Mouse (Mus musculus): ENCODE results near the gene Teddm1a. TPM values are rescaled to one million over a fixed set of nuclear protein-coding genes. Genes with fewer than 3 reads are reported as not detected.

The Teddm1a gene
- total and polyA plus RNA-seq, 3 experiments, result not detected

DNA sequence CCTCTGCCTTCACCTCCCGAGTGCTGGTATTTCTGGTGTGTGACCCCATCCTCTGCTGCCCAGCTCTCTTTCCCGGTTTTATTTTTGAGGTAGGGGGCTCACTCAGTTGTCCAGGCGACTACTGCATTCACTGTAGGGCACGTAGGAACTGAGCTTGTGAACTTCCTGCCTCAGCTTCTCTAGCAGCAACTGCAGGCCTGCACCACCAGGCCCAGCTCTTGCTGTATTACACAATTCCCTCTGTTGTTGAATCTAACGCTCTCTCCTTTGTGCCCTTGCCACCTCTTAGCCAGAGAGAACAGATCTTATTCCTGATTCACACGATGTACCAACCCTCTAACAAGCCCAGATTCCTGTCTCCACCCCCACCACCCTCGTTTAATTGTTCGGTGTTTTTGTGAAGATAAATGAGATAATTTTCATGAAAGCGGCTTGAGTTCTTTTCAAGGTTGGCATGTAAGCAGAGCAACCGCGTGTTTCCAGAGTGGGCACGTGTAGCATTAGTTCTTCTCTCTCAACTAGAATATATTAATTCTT lies 44.4 kb downstream of the Teddm1a start:
- H3K27me3 ChIP-seq (replicated peaks), result no peaks in the 10 kb centered on the region
- H3K4me1 ChIP-seq (ENCODE audit: control insufficient read depth in 1 of 2, insufficient read depth in 2 of 2), result no peaks in the 10 kb centered on the region
- dilution Hi-C loops (cut with MboI; ENCODE audit: extremely low pct_ligation_motif_present, extremely low pct_unique_long_range_greater_than_20kb, low sequenced_read_pairs), result no loop called here

DNA sequence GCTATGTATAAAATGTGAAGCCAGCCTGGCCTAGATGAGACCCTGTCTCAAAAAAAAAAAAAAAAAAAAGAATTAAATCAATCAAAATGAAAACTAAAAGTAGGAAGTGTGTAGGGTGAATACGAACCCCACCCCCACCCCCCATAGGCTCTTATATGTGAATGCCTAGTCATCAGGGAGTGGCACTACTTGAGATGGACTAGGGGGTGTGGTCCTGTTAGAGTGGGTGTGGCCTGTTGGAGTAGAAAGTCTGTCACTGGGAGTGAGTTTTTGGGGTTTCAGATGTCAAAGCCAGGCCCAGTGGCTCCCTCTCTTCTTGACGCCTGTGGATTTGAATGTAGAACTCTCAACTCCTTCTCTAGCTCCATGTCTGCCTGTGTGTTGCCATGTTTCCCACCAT lies 45.5 kb downstream of the Teddm1a start:
- no peak overlapping the region for H3K4me2 ChIP-seq (ENCODE audit: insufficient read depth, low read depth, poor library complexity, severe bottlenecking)
- peaks cover 2% of the 10 kb centered on the region for H3K9me3 ChIP-seq (replicated peaks; ENCODE audit: low read length)
- no peak overlapping the region for H3K4me3 ChIP-seq (replicated peaks in 1 of 3; ENCODE audit: low read depth in 2 of 3, low read length in 2 of 3, poor library complexity in 1 of 3)
- no peak for TF ChIP-seq PAX5 (IDR thresholded peaks at IDR 0.05; ENCODE audit: low read length)
- TF ChIP-seq ETS1 (conservative IDR thresholded peaks at IDR 0.05; ENCODE audit: low read depth, low read length), result no peak
- no peak for TF ChIP-seq MAFK (IDR thresholded peaks at IDR 0.05; ENCODE audit: insufficient replicate concordance, low read length)
- TF ChIP-seq JUN (IDR thresholded peaks at IDR 0.05; ENCODE audit: insufficient read depth, low read depth, low read length), result no peak
- TF ChIP-seq MAZ (IDR thresholded peaks at IDR 0.05; ENCODE audit: low read depth, low read length), result no peak
- no peak for TF ChIP-seq USF1 (IDR thresholded peaks at IDR 0.05; ENCODE audit: low read depth, low read length)
- no peak for TF ChIP-seq NELFE (IDR thresholded peaks at IDR 0.05; ENCODE audit: low read depth, low read length)
- no peak for TF ChIP-seq USF2 (conservative IDR thresholded peaks at IDR 0.05; ENCODE audit: low read depth, low read length)
- H3K9ac ChIP-seq (ENCODE audit: insufficient read depth, low read depth), result no peak overlapping the region
- no peaks in the 10 kb centered on the region for H3K4me1 ChIP-seq (ENCODE audit: control insufficient read depth in 1 of 2, insufficient read depth in 2 of 2)
- no peaks in the 10 kb centered on the region for H3K79me2 ChIP-seq (replicated peaks; ENCODE audit: control insufficient read depth, extremely low read depth, insufficient read depth, poor library complexity, severe bottlenecking)
- H3K27ac ChIP-seq (ENCODE audit: insufficient read depth, low read depth), result no peak overlapping the region
- no peak for DNase-seq (ENCODE audit: extremely low read depth)
- dilution Hi-C loops (cut with MboI; ENCODE audit: extremely low pct_ligation_motif_present, extremely low pct_unique_long_range_greater_than_20kb, low sequenced_read_pairs) (no loop called here), in situ Hi-C loops (cut with MboI; ENCODE audit: low pct_ligation_motif_present, low pct_unique_long_range_greater_than_20kb, low sequenced_read_pairs) (no loop called here)
- no peaks in the 10 kb centered on the region for H3K36me3 ChIP-seq (replicated peaks in 1 of 2; ENCODE audit: control insufficient read depth in 1 of 2, insufficient read depth in 1 of 2, low read length in 1 of 2)
- no peaks in the 10 kb centered on the region for H3K27me3 ChIP-seq (replicated peaks)

More for the DNA sequence above, 44.4 kb downstream of the Teddm1a start:
- Histone ChIP-seq H3K4me3 (replicated peaks in 1 of 3; ENCODE audit: low read depth in 2 of 3, low read length in 2 of 3, poor library complexity in 1 of 3) (no peak overlapping the region), H3K4me2 (ENCODE audit: insufficient read depth, low read depth, poor library complexity, severe bottlenecking) (no peak overlapping the region), H3K79me2 (replicated peaks; ENCODE audit: control insufficient read depth, extremely low read depth, insufficient read depth, poor library complexity, severe bottlenecking) (no peaks in the 10 kb centered on the region), H3K9ac (ENCODE audit: insufficient read depth, low read depth) (no peak overlapping the region), H3K36me3 (replicated peaks in 1 of 2; ENCODE audit: control insufficient read depth in 1 of 2, insufficient read depth in 1 of 2, low read length in 1 of 2) (no peaks in the 10 kb centered on the region), H3K27ac (ENCODE audit: insufficient read depth, low read depth) (no peak overlapping the region), H3K9me3 (replicated peaks; ENCODE audit: low read length) (peaks cover 2% of the 10 kb centered on the region)
- DNase-seq (ENCODE audit: extremely low read depth), result no peak
- TF ChIP-seq CHD1 (IDR thresholded peaks at IDR 0.05; ENCODE audit: low read depth, low read length) (no peak), JUND (conservative IDR thresholded peaks at IDR 0.05; ENCODE audit: low read depth, low read length) (no peak), IRF4 (IDR thresholded peaks at IDR 0.05; ENCODE audit: low read depth, low read length) (no peak), MYC (IDR thresholded peaks at IDR 0.05; ENCODE audit: low read depth, low read length) (no peak), NELFE (IDR thresholded peaks at IDR 0.05; ENCODE audit: low read depth, low read length) (no peak), MXI1 (IDR thresholded peaks at IDR 0.05; ENCODE audit: low read depth, low read length) (no peak), HCFC1 (IDR thresholded peaks at IDR 0.05; ENCODE audit: low read depth, low read length) (no peak), TCF12 (IDR thresholded peaks at IDR 0.05; ENCODE audit: low read depth, low read length) (no peak), MAZ (IDR thresholded peaks at IDR 0.05; ENCODE audit: low read depth, low read length) (no peak), RCOR1 (conservative IDR thresholded peaks at IDR 0.05; ENCODE audit: low read depth, low read length) (no peak), CTCF (conservative IDR thresholded peaks at IDR 0.05 in 1 of 2, IDR thresholded peaks at IDR 0.05 in 1 of 2; ENCODE audit: low read depth in 2 of 2, low read length in 2 of 2) (no peak), BHLHE40 (IDR thresholded peaks at IDR 0.05; ENCODE audit: low read depth, low read length) (no peak), RAD21 (IDR thresholded peaks at IDR 0.05; ENCODE audit: low read depth, low read length) (no peak), POLR2A (IDR thresholded peaks at IDR 0.05; ENCODE audit: low read depth, low read length) (no peak), PAX5 (IDR thresholded peaks at IDR 0.05; ENCODE audit: low read length) (no peak), TBP (conservative IDR thresholded peaks at IDR 0.05; ENCODE audit: low read depth, low read length) (no peak), JUN (IDR thresholded peaks at IDR 0.05; ENCODE audit: insufficient read depth, low read depth, low read length) (no peak), MAX (IDR thresholded peaks at IDR 0.05; ENCODE audit: low read length) (no peak), POLR2AphosphoS2 (IDR thresholded peaks at IDR 0.05; ENCODE audit: low read depth, low read length) (no peak), ELF1 (IDR thresholded peaks at IDR 0.05; ENCODE audit: low read depth, low read length) (no peak)
- in situ Hi-C loops (cut with MboI; ENCODE audit: low pct_ligation_motif_present, low pct_unique_long_range_greater_than_20kb, low sequenced_read_pairs), result no loop called here

All from CH12.LX (cell line).